Mouse (Mus musculus): ENCODE measurements at regions not wholly inside any gene's neighbourhood (a gene's known extent, or its start where the extent isn't known, plus 50 kb on each side); places are given as distances from the start of the nearest gene placed in this dataset.

GRCm38 (mm10) chr16:58331087-58331486 is 77.2 kb upstream of the Dcbld2 start:
- no peak for TF ChIP-seq CTCF (IDR thresholded peaks at IDR 0.05; ENCODE audit: control insufficient read depth, insufficient read depth, insufficient replicate concordance, low read depth, low read length)
- TF ChIP-seq POLR2A (IDR thresholded peaks at IDR 0.05; ENCODE audit: control insufficient read depth, low read depth, low read length): no peak

Data from testis, adult 2 months (tissue).